Mouse (Mus musculus): Measurements from ENCODE around the gene Parl.

The Parl gene

DNA sequence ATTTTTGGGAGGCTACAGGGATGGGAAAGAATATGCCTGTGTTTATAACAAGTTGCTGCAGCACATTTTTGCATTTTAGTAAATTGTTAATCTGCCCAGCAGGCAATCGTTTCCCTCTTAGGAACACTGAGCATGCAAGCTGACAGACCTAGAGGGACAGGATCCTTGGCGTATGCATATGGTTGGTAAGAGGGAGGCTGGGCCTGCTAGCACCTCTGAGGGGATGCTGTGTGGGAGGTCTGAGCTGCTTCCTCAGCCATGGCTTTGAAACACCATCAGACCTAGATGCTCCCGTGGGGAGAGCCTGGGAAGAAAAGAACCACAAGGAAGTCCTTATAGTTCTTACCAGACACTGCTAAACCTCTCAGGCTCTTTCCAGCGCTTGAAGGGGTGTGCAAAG lies 67.8 kb downstream of the Parl start:
- no peak for DNase-seq
